Mouse (Mus musculus): ENCODE measurements around the gene Mctp2.

DNA sequence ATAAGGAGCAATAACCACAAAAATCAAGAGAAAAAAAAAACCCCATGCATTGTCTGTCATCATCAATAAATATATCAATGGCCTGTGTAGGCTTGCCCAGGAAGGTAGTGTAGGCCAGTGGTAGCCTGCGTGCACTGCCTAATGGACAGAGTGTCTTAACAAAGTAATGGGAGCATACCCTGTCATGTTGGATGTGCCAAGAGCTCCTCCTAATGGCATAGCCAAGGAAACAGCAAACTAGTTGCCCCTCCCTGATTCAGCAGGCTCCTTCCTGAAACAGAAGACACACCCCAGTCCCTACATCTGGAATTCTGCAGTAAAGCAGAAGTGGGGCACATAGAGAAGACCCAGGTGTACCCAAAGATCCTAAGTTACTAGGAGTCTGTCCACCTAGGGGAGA, 113.1 kb downstream of the Mctp2 start:
- TF ChIP-seq CTCF (IDR thresholded peaks at IDR 0.05; ENCODE audit: extremely low read depth, insufficient read depth, low read length), result no peak
- no peak for TF ChIP-seq POLR2A (IDR thresholded peaks at IDR 0.05; ENCODE audit: extremely low read depth, insufficient read depth, low read length)
